Mouse (Mus musculus): ENCODE measurements around the gene Grcc10. TPM values are rescaled to one million over a fixed set of nuclear protein-coding genes. Genes with fewer than 3 reads are reported as not detected.

Grcc10 gene
- polyA plus RNA-seq, 1 experiment from 2014 or later, result 677 TPM

DNA sequence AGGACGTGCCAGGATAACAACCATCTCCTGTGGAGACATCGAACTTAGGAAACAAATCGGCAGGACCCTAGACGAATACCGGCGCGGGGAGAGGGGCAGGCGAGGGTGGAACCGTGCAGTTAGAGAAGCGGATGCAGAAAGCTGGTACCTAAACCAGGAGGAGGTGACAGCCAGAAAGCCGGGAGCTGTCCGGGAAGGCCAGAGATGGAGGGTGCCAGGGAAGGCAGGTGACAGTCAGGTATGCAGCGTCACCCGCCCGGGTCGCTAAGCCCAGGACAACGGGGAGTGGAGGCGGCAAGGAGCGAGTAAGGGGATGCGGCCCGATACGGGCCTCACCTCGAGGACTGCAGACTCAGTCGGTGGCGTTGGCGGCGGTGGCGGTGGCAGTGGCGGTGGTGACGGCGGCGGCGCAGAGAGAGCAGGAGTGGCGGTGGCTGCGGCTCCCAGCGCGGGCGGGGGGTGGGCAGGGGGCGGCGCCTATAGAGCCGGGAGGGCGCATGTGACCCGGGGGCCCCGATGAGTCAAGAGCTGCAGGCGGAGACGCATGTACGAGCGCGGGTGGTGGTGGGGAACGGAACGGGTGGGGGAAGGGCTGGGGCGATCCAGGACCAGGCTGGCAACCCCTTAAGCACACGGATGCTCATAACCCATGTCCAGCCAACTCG is 28.1 kb upstream of the Grcc10 start, which contains the start of gene Eno2:
TSS of gene Eno2 (minus strand) at position 573 of the 665 bp plus-strand sequence.
- Histone ChIP-seq H3K9me3 (no peaks in the 10 kb centered on the region), H3K4me1 (replicated peaks) (peaks cover 32% of the 10 kb centered on the region), H3K4me3 (peak within 1 kb of the TSS; percentile 55), H3K9ac (peak within 1 kb of the TSS; percentile 81), H3K4me2 (peak within 1 kb of the TSS; percentile 72), H3K27me3 (peaks cover 15% of the 10 kb centered on the region), H3K27ac (peak within 1 kb of the TSS; percentile 77), H3K36me3 (no peaks in the 10 kb centered on the region)
- ATAC-seq (ENCODE audit: low FRiP score), result peak; percentile 82
- under 1% methylated on average over 51 of the region's 54 CpGs for WGBS

DNA sequence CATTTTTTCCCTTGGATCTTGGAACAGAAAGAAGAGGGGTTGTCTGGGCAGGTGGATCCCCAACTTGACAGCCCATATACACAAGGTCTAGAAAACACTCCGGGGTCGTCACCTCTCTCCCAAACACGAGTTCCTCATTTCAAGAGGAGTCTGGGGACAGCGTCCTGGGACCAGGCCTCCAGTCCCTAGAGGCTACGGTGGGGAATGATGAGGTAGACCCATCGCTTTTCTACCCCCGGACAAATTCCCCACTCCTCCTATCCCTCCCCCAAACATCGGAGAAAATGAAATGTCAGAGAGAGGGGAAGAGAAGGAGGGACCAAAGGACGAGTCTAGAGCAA is 27.5 kb upstream of the Grcc10 start:
- Histone ChIP-seq H3K36me3 (no peaks in the 10 kb centered on the region), H3K4me1 (replicated peaks) (peaks cover 32% of the 10 kb centered on the region), H3K4me3 (peak overlapping the region; percentile 55), H3K27ac (0 out of 2 replicates have a peak overlapping the region, but pooled peaks have one; percentile 40), H3K27me3 (peaks cover 15% of the 10 kb centered on the region), H3K4me2 (peak overlapping the region; percentile 72), H3K9ac (peak overlapping the region; percentile 81), H3K9me3 (no peaks in the 10 kb centered on the region)
- peak; percentile 10 for ATAC-seq (ENCODE audit: low FRiP score)
- WGBS, result 4% methylated on average over 9 of the region's 9 CpGs

DNA sequence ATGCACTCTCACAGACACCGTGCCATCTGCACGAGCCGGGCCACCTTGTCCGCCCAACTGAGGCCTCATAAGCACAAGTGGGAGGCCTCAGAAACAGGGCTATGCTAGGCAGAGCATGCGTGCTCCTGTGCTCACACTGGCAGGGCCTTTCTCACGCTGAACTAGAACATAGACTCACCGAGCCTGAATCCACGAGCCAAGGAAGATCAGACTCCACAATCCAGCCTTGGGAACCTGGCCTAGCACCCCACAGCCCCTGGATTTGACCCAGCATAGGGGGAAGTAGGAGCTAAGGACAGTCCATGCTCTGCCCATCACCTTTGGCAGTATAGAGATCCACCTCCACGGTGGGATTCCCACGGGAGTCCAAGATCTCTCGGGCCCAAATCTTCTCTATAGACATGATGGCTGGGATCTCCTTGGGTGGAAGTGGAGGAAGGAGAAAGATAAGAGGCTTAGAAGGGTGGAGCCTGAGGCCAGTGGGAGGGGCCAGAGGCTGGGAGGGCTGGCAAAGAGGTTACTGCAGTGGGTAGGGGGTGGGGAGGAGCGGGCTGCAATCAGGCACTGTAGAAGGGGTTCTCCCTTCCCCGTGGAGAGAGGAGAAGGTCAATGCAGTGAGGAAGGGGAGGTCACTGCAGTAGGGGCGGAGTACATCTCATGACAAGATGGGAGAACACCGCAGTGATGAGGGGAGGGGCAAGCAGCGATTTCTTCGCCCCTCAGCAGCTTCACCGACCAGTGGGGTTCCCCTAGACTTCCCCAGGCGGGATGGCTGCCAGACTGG is 26.9 kb upstream of the Grcc10 start:
- Histone ChIP-seq H3K4me3 (peak overlapping the region; percentile 55), H3K9ac (peak overlapping the region; percentile 81), H3K9me3 (no peaks in the 10 kb centered on the region), H3K27me3 (peaks cover 15% of the 10 kb centered on the region), H3K4me1 (replicated peaks) (peaks cover 32% of the 10 kb centered on the region), H3K4me2 (peak overlapping the region; percentile 72), H3K36me3 (no peaks in the 10 kb centered on the region), H3K27ac (peak overlapping the region; percentile 40; the same call in 1 of the 2 replicates)
- 27% methylated on average over 19 of the region's 19 CpGs for WGBS
- ATAC-seq (ENCODE audit: low FRiP score), result peak; percentile 21

GRCm38 (mm10) chr6:124767536-124767919 is 26.4 kb upstream of the Grcc10 start:
- no peak for ATAC-seq (ENCODE audit: low FRiP score)
- H3K36me3 ChIP-seq, result no peaks in the 10 kb centered on the region
- H3K4me2 ChIP-seq, result peak overlapping the region; percentile 72
- H3K4me1 ChIP-seq (replicated peaks), result peaks cover 32% of the 10 kb centered on the region
- H3K27me3 ChIP-seq, result peaks cover 18% of the 10 kb centered on the region
- H3K9ac ChIP-seq, result peak overlapping the region; percentile 81
- no peak overlapping the region; the same call in 1 of the 2 replicates for H3K4me3 ChIP-seq
- no peak overlapping the region for H3K27ac ChIP-seq
- H3K9me3 ChIP-seq, result no peaks in the 10 kb centered on the region
- 43% methylated on average over 4 of the region's 4 CpGs for WGBS

GRCm38 (mm10) chr6:124765951-124766350 is 24.8 kb upstream of the Grcc10 start:
- 84% methylated on average over 7 of the region's 7 CpGs for WGBS
- Histone ChIP-seq H3K27me3 (peaks cover 28% of the 10 kb centered on the region), H3K27ac (no peak overlapping the region), H3K36me3 (no peaks in the 10 kb centered on the region), H3K9me3 (no peaks in the 10 kb centered on the region), H3K9ac (no peak overlapping the region), H3K4me2 (no peak overlapping the region), H3K4me1 (replicated peaks) (peaks cover 32% of the 10 kb centered on the region), H3K4me3 (no peak overlapping the region)
- no peak for ATAC-seq (ENCODE audit: low FRiP score)

DNA sequence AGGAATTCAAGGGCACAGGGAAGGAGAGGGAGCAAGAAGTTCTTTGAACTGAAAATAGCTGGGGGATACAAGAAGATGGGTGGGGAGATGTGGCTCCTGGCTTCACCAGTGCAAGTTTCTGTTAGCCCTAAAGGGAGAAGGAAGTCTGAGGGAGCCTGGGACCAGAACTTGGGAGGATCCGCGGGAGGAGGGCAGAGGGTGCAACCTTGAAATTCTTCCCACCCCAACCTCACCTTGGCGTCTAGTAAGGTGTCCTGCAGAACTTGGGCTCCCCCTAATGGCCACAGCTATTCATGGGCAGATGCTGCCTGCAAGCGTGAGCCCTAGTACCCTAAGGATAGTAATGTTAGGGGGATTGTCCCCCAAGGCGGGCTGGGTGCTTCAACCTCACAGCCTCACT is 18.1 kb upstream of the Grcc10 start:
- H3K9ac ChIP-seq, result 0 out of 2 replicates have a peak overlapping the region, but pooled peaks have one; percentile 2
- 3% methylated on average over 5 of the region's 5 CpGs for WGBS
- ATAC-seq (ENCODE audit: low FRiP score), result no peak
- 0 out of 2 replicates have a peak overlapping the region, but pooled peaks have one; percentile 92 for H3K4me2 ChIP-seq
- H3K36me3 ChIP-seq, result no peaks in the 10 kb centered on the region
- H3K4me3 ChIP-seq, result no peak overlapping the region
- H3K9me3 ChIP-seq, result no peaks in the 10 kb centered on the region
- peak overlapping the region; percentile 99 for H3K27ac ChIP-seq
- peaks cover 12% of the 10 kb centered on the region; the same call in 1 of the 2 replicates for H3K27me3 ChIP-seq
- H3K4me1 ChIP-seq (replicated peaks), result peaks cover 38% of the 10 kb centered on the region

DNA sequence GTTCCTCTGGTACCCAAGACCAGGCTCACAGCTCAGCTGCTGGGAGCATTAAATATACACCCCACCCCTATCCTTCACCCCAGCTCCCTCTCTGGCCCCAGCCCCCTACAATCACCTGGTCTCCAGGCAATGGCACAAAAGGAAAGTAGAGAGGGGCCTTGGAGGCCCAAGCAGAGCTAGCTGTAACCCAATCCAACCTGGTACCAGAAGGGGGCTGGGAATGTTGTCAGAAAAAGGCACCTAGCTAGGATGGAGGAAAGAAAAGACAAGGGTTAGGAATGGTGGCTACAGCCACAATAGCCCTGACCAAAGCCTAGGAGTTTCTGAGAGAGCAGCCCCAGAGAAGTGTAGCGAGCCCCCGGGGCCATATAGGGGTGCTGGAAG is 17.7 kb upstream of the Grcc10 start:
- H3K4me3 ChIP-seq, result no peak overlapping the region
- H3K27me3 ChIP-seq, result peaks cover 12% of the 10 kb centered on the region; the same call in 1 of the 2 replicates
- H3K27ac ChIP-seq, result peak overlapping the region; percentile 99
- H3K36me3 ChIP-seq, result 0 out of 2 replicates have a peak, but pooled peaks cover under 1% of the 10 kb centered on the region
- 0 out of 2 replicates have a peak overlapping the region, but pooled peaks have one; percentile 2 for H3K9ac ChIP-seq
- no peak for ATAC-seq (ENCODE audit: low FRiP score)
- H3K9me3 ChIP-seq, result no peaks in the 10 kb centered on the region
- 69% methylated on average over 2 of the region's 2 CpGs for WGBS
- H3K4me2 ChIP-seq, result peak overlapping the region; percentile 92
- H3K4me1 ChIP-seq (replicated peaks), result peaks cover 42% of the 10 kb centered on the region

DNA sequence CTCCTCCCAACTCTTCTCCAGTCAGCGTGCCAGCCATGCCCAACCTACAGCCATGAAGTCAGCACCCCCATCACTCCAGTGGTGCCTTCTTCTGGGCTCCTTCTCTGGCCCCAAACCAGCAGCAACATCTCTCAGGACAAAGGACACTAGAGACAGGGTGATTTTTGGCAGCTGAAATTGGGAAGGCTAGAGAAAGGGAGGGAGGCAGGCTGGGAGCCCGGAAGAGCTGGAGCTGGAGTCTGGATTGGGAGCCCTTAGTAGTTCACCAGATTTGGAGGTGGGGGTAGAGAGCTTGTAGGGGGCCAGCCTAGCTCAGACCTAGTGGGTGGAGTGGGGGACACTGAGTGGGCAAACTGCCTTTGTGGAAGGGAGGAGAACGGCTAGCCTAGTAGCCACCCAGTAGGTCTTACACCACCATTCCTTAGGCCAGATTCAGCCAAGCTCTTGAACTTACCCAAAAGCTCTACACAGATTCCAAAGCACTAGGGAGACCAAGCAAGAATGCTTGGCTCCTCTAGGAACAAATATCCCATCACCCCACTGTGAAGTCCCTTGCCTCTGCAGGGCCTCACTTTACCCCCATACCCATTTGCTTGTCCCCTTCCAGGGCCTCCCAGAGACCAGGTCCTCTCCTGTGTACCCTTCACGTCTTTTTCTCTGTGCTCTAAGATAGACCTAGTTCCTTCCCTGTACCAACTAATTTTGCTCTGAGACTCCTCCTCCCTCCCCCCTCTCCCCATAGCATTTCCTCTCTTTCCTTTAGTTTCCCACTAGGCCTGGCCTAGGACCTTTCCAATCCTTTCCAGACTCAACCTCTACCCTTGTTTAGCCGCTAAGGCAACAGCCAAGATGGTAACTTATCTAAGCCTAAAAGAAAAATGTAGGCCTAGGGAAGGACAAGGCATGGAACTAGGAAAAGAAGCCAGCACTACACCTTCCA is 17.0 kb upstream of the Grcc10 start:
- Histone ChIP-seq H3K27ac (peak overlapping the region; percentile 99), H3K27me3 (peaks cover 12% of the 10 kb centered on the region; the same call in 1 of the 2 replicates), H3K4me2 (peak overlapping the region; percentile 92), H3K9me3 (no peaks in the 10 kb centered on the region), H3K36me3 (0 out of 2 replicates have a peak, but pooled peaks cover 3% of the 10 kb centered on the region), H3K4me3 (peak overlapping the region; percentile 80), H3K9ac (peak overlapping the region; percentile 95), H3K4me1 (replicated peaks) (peaks cover 49% of the 10 kb centered on the region)
- WGBS, result 24% methylated on average over 5 of the region's 5 CpGs
- peak; percentile 15 for ATAC-seq (ENCODE audit: low FRiP score)

GRCm38 (mm10) chr6:124757351-124757880 is 16.2 kb upstream of the Grcc10 start:
- 3% methylated on average over 5 of the region's 5 CpGs for WGBS
- peaks cover 57% of the 10 kb centered on the region for H3K4me1 ChIP-seq (replicated peaks)

DNA sequence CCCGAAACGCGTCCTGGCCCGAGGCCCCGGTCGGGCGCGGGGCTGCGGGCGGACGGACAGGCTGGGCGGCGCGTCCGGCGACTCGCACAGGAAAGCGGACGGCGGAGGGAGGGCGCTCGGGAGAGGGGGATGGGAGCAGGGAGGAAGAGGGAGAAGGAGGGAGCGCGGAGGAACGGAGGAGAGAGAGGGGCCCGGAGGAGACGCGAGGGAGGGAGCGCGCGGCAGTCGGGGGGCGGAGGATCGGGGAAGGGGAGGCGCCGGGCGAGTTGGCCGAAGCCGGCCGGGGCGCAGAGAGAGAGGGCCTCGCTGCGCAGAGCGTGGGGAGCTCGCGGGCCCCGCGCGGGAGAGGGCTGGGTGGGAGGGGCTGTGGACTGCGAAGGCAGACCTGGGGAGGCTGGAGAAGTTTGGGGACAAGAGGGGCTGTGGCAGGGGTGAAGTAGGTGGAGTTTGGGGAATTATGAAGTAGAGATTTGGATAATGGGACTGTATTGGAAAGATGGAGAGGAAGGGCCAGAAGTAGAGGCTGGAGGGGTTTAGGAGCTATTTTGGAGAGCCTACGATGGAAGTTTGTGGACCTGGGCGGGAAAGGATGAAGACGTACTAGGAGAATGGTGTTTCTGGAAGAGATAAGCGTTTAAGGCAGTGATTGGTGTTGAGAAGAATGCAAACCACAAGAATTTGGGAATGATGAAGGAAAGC is 15.6 kb upstream of the Grcc10 start:
- Histone ChIP-seq H3K27ac (peak overlapping the region; percentile 99), H3K4me1 (replicated peaks) (peaks cover 60% of the 10 kb centered on the region), H3K9me3 (no peaks in the 10 kb centered on the region), H3K9ac (peak overlapping the region; percentile 95), H3K36me3 (0 out of 2 replicates have a peak, but pooled peaks cover 3% of the 10 kb centered on the region), H3K4me2 (peak overlapping the region; percentile 92), H3K27me3 (peaks cover 5% of the 10 kb centered on the region; the same call in 1 of the 2 replicates), H3K4me3 (peak overlapping the region; percentile 80)
- WGBS, result under 1% methylated on average over 50 of the region's 54 CpGs
- peak; percentile 65 for ATAC-seq (ENCODE audit: low FRiP score)

More at GRCm38 (mm10) chr6:124757351-124757880, 16.2 kb upstream of the Grcc10 start:
- peaks cover 8% of the 10 kb centered on the region; the same call in 1 of the 2 replicates for H3K27me3 ChIP-seq
- H3K27ac ChIP-seq, result peak overlapping the region; percentile 99
- peak overlapping the region; percentile 92 for H3K4me2 ChIP-seq
- peak overlapping the region; percentile 80 for H3K4me3 ChIP-seq
- H3K36me3 ChIP-seq, result 0 out of 2 replicates have a peak, but pooled peaks cover 3% of the 10 kb centered on the region
- H3K9me3 ChIP-seq, result no peaks in the 10 kb centered on the region
- no peak; the same call in 1 of the 2 replicates for ATAC-seq (ENCODE audit: low FRiP score)
- H3K9ac ChIP-seq, result peak overlapping the region; percentile 95

All from hindbrain, embryonic 13.5 days (tissue).